Mouse (Mus musculus) bone marrow, adult 2 months (tissue): Measurements from ENCODE around the gene Ccr7. TPM values are rescaled to one million over a fixed set of nuclear protein-coding genes. Genes with fewer than 3 reads are reported as not detected.

Experiments used
- H3K27ac ChIP-seq: fragments of 200-500 bp; 2 replicates; pipeline ENCODE4 v1.5.1; 2012; ENCODE audit warnings: low read depth, mild to moderate bottlenecking, control low read depth, inconsistent platforms, low read length; ENCODE audit not compliant: control insufficient read depth, poor library complexity, insufficient read depth
- H3K4me1 ChIP-seq: fragments of 200-500 bp; 2 replicates; pipeline ENCODE4 v1.6.1; 2011; ENCODE audit warnings: low read length; ENCODE audit not compliant: control insufficient read depth, insufficient read depth
- H3K4me3 ChIP-seq: fragments of 200-500 bp; replicated peaks from 2 replicates; pipeline ENCODE3; 2011; ENCODE audit warnings: mild to moderate bottlenecking, low read depth, low read length, control low read depth; ENCODE audit not compliant: control insufficient read depth
- CTCF ChIP-seq: fragments of 200-500 bp; IDR thresholded peaks from 2 replicates; pipeline ENCODE4 v1.5.1; 2011; ENCODE audit warnings: low read length, control low read depth; ENCODE audit not compliant: control insufficient read depth, insufficient read depth
- POLR2A ChIP-seq: fragments of 200-500 bp; IDR thresholded peaks from 2 replicates; pipeline ENCODE4 v1.6.1; 2011; ENCODE audit warnings: low read depth, mild to moderate bottlenecking, control low read depth, low read length, borderline replicate concordance; ENCODE audit not compliant: control insufficient read depth
- WGBS: fragments of 180-500 bp; shearing (Covaris S2); methylation state at CpG from one replicate; pipeline ENCODE4 v1.1.7; 2018; 5-methylcytosine and 5-hydroxymethylcytosine counted together
- polyA plus RNA-seq: library from polyadenylated mRNA; stranded (reverse); fragments of >200 nt; gene quantifications from 2 replicates; pipeline ENCODE4 v1.2.4, GENCODE M21; 2011; ENCODE audit warnings: low replicate concordance; ENCODE audit not compliant: missing spikeins, insufficient read depth, insufficient read length

Gene Ccr7
- polyA plus RNA-seq, 1 experiment: 9.7 TPM

- Histone ChIP-seq H3K4me3 (no peak overlapping the region), H3K4me1 (no peaks in the 10 kb centered on the region; the same call in 1 of the 2 replicates), H3K27ac (no peak overlapping the region)
- TF ChIP-seq POLR2A: no peak
- no peak for TF ChIP-seq CTCF
- 81% methylated on average over 11 of the region's 11 CpGs for WGBS
These were observed 3.4 kb downstream of the Ccr7 start for GRCm38 (mm10) chr11:99151333-99151930.

DNA sequence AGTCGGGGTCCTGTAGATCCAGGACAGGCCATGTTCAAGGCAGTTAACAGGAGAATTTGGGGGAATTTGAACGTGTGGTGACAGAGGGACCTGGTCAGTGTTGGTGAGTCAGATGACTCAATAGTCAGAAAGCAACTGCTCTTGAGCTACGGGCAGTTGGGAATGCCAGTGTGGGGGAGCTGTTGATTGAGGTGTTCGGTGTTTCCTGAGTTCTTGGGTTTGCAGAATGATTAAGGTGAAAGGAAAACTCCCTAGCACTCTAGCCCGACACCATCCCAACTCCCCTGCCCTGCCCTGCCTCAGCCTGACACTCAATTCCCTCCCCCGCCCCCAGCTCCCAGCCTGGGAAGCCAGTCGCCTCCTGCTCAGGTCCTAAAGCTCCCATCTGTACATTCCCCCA, 4.0 kb downstream of the Ccr7 start:
- H3K27ac ChIP-seq: no peak overlapping the region
- H3K4me3 ChIP-seq: no peak overlapping the region
- WGBS: 71% methylated on average over 7 of the region's 7 CpGs
- TF ChIP-seq CTCF (no peak), POLR2A (no peak)
- H3K4me1 ChIP-seq: no peaks in the 10 kb centered on the region; the same call in 1 of the 2 replicates

DNA sequence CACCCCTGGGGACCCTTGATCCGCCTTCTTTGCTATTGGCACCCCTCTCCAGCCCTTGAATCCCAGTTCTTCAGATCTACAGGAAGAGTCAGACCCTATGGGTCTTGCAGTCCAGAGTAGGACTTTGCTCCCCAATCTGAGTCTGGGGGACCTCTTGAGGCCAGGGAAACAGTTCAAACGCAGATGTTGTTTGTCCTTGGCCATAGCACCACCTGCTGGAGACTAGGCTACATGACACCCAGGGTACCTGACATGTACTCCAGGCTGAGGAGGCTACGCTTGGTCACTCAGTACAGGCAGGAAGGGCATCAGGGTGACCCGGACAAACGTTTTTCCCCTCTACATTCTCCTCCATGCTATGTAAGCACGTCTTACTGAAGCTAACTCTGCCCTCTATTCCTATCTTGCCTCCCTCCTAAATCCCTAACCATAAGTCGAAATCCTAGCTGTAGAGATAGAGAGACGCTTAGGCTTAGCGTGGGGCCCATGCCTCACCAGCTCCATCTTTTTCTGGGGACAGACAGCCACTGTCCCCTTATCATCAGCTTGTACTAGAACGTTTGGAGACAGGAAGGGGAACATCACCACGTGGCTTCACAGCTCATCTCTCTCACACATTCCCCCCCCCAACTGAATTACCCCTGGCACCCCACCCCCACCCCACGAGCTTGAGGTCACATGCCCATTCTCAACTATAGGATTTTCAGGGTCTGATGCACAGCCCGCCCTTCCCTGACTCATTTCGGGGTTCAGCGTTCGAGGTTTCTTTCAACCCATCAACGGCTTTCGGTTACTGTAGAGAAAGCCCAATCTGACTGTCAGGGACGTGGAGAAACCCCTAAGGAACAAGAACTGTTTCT, 4.7 kb downstream of the Ccr7 start:
- no peaks in the 10 kb centered on the region; the same call in 1 of the 2 replicates for H3K4me1 ChIP-seq
- H3K4me3 ChIP-seq: no peak overlapping the region
- TF ChIP-seq POLR2A: no peak
- peak; percentile 94 for TF ChIP-seq CTCF
- no peak overlapping the region for H3K27ac ChIP-seq
- 45% methylated on average over 19 of the region's 19 CpGs for WGBS

GRCm38 (mm10) chr11:99148896-99149703, 5.8 kb downstream of the Ccr7 start:
- Histone ChIP-seq H3K4me1 (no peaks in the 10 kb centered on the region; the same call in 1 of the 2 replicates), H3K4me3 (no peak overlapping the region), H3K27ac (no peak overlapping the region)
- WGBS: 42% methylated on average over 16 of the region's 16 CpGs
- no peak for TF ChIP-seq CTCF
- no peak for TF ChIP-seq POLR2A

GRCm38 (mm10) chr11:99148400-99148799, 6.5 kb downstream of the Ccr7 start:
- WGBS: 30% methylated on average over 8 of the region's 8 CpGs
- Histone ChIP-seq H3K4me1 (no peaks in the 10 kb centered on the region; the same call in 1 of the 2 replicates), H3K4me3 (no peak overlapping the region), H3K27ac (no peak overlapping the region)
- TF ChIP-seq CTCF (no peak), POLR2A (no peak)

- WGBS: 4% methylated on average over 3 of the region's 4 CpGs
- Histone ChIP-seq H3K4me3 (no peak overlapping the region), H3K27ac (peak overlapping the region; percentile 19; the same call in 1 of the 2 replicates), H3K4me1 (no peaks in the 10 kb centered on the region; the same call in 1 of the 2 replicates)
- TF ChIP-seq CTCF (no peak), POLR2A (no peak)
These were observed 7.0 kb downstream of the Ccr7 start for GRCm38 (mm10) chr11:99147920-99148289.

DNA sequence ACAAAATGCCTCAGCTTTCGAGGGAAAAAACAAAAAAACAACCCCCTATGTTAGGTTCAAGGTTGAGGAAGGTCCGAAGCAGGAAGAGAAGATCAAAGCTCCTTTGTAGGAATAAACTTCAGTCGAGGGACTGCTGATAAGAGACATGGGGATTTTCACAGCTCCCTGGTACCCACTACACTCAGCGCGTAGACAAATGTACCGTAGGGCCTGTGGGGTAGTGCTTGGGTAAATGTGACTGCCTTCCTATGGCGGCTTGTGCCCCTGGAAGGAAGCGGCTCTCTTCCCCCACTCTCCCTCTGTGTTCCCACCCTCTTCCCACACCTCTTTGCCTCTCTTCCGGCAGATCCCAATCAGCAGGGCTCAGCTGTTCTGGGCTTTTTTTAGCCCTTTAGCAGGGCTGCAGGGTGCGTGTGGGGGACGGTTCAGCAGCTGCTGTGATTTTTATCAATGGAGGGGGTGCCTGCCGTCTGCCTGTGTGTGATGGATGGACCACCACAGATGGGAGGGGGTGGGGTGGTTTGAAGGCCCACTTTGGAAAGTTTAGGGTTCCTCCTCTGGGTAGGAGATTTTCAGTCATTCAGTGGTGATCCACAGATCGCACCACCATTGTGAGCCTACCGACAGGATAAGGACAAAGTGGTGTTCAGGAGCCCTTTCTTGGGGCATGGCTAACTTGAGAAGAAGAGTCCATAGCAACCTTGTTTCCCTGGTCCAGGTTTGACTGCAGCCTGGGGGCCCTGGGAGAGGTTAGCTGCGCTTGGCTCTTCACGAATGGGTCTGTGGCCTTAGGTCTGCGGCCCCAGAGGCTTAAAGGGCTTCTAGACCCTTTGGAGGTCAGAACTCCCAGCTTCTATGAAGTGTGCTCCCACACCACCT, 7.6 kb downstream of the Ccr7 start:
- WGBS: 11% methylated on average over 17 of the region's 17 CpGs
- Histone ChIP-seq H3K4me3 (no peak overlapping the region), H3K4me1 (no peaks in the 10 kb centered on the region; the same call in 1 of the 2 replicates), H3K27ac (peak overlapping the region; percentile 10; the same call in 1 of the 2 replicates)
- no peak for TF ChIP-seq CTCF
- TF ChIP-seq POLR2A: no peak

GRCm38 (mm10) chr11:99146558-99146957, 8.3 kb downstream of the Ccr7 start:
- TF ChIP-seq POLR2A (no peak), CTCF (no peak)
- no peak overlapping the region for H3K27ac ChIP-seq
- H3K4me1 ChIP-seq: no peaks in the 10 kb centered on the region; the same call in 1 of the 2 replicates
- no peak overlapping the region for H3K4me3 ChIP-seq
- 76% methylated on average over 6 of the region's 6 CpGs for WGBS
